Mouse (Mus musculus) stomach, embryonic 14.5 days (tissue): ENCODE measurements around the gene Ccdc65. TPM values are rescaled to one million over a fixed set of nuclear protein-coding genes. Genes with fewer than 3 reads are reported as not detected.

Experiments used
- ATAC-seq: fragments of 200-750 bp; cut with Nextera tagmentation; 2 replicates; pipeline ENCODE4 v1.8.0; 2017; ENCODE audit warnings: low read depth, moderate TSS enrichment; ENCODE audit not compliant: insufficient number of reproducible peaks, insufficient read depth, low FRiP score
- H3K27ac ChIP-seq: fragments of 300-500 bp; sonication (generic); 2 replicates; pipeline ENCODE4 v1.5.1; 2014; ENCODE audit warnings: mild to moderate bottlenecking, low read length, moderate library complexity, mixed read lengths
- H3K27me3 ChIP-seq: fragments of 300-500 bp; sonication (generic); 2 replicates; pipeline ENCODE4 v1.6.1; 2014; ENCODE audit warnings: low read length, control low read depth, mixed read lengths; ENCODE audit not compliant: control insufficient read depth, insufficient read depth
- H3K36me3 ChIP-seq: fragments of 300-500 bp; sonication (generic); 2 replicates; pipeline ENCODE4 v1.6.1; 2014; ENCODE audit warnings: mild to moderate bottlenecking, control low read depth, low read length, moderate library complexity, mixed read lengths; ENCODE audit not compliant: control insufficient read depth, insufficient read depth
- H3K4me1 ChIP-seq: fragments of 300-500 bp; sonication (generic); 2 replicates; pipeline ENCODE4 v1.6.1; 2014; ENCODE audit warnings: low read length, control low read depth, mixed read lengths; ENCODE audit not compliant: control insufficient read depth, insufficient read depth
- H3K4me2 ChIP-seq: fragments of 300-500 bp; sonication (generic); replicated peaks from 2 replicates; pipeline ENCODE4 v1.6.1; 2014; ENCODE audit warnings: low read depth, low read length, control low read depth
- H3K4me3 ChIP-seq: fragments of 300-500 bp; sonication (generic); 2 replicates; pipeline ENCODE4 v1.5.1; 2014; ENCODE audit warnings: low read depth, low read length, control low read depth
- H3K9ac ChIP-seq: fragments of 300-500 bp; sonication (generic); replicated peaks from 2 replicates; pipeline ENCODE4 v1.6.1; 2014; ENCODE audit warnings: low read depth, mild to moderate bottlenecking, control low read depth, low read length, moderate library complexity, mixed read lengths
- H3K9me3 ChIP-seq: fragments of 300-500 bp; sonication (generic); 2 replicates; pipeline ENCODE4 v1.6.1; 2016; ENCODE audit warnings: low read depth, low read length, control low read depth; ENCODE audit not compliant: control insufficient read depth
- WGBS: fragments of 180-500 bp; shearing (Covaris S2); extraction: QIAGEN DNeasy Blood & Tissue Kit; methylation state at CpG from one replicate; pipeline ENCODE4 v1.1.7; 2014; 5-methylcytosine and 5-hydroxymethylcytosine counted together
- polyA plus RNA-seq: library from polyadenylated mRNA; unstranded; fragments of >200 nt; fragmentation: Nextera tagmentation; extraction: Ambion mirVana; gene quantifications from 2 replicates; pipeline ENCODE4 v1.2.1, GENCODE M21; 2014

The Ccdc65 gene
- polyA plus RNA-seq, 1 experiment from 2014 or later, result 1.2 TPM

GRCm38 (mm10) chr15:98674994-98675545 lies 32.9 kb upstream of the Ccdc65 start:
- H3K9ac ChIP-seq, result no peak overlapping the region
- H3K9me3 ChIP-seq, result no peaks in the 10 kb centered on the region
- no peak overlapping the region for H3K4me3 ChIP-seq
- H3K36me3 ChIP-seq, result no peaks in the 10 kb centered on the region
- 0 out of 2 replicates have a peak, but pooled peaks cover 13% of the 10 kb centered on the region for H3K27me3 ChIP-seq
- H3K4me1 ChIP-seq, result peaks cover 9% of the 10 kb centered on the region; the same call in 1 of the 2 replicates
- 24% methylated on average over 11 of the region's 11 CpGs for WGBS
- H3K27ac ChIP-seq, result no peak overlapping the region
- ATAC-seq, result no peak
- no peak overlapping the region for H3K4me2 ChIP-seq

DNA sequence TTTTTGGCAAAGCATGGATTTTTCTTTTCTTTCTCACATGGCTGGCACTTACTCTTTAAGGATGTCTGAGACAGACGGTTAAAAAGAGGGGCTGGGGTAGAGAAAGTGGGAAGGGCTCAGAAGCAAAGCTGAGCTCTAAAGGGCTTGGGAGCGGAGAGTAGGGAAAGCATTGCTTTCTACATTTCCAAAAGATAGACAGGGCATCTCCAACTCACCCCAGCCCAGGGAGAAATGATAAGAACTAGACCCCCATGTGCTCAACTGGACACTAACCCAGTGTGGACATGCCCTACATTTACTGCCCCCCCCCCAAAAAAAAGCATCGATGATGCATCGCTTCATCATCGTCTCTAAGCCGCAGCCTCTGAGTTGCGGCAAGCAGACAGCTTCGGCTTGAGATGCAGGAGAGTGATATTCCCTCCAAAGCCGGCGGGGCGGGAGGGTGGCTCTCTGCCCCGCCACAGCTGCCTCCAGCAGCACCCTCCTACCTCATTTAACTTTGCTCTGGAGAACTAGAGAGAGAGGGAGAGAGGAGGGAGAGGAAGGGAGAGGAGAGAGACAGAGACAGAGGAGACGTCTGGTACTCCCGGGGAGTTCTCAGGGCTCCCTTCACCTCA lies 32.3 kb upstream of the Ccdc65 start:
- Histone ChIP-seq H3K9me3 (no peaks in the 10 kb centered on the region), H3K9ac (no peak overlapping the region), H3K4me2 (no peak overlapping the region), H3K27ac (no peak overlapping the region), H3K36me3 (no peaks in the 10 kb centered on the region), H3K27me3 (0 out of 2 replicates have a peak, but pooled peaks cover 13% of the 10 kb centered on the region), H3K4me1 (peaks cover 9% of the 10 kb centered on the region; the same call in 1 of the 2 replicates), H3K4me3 (no peak overlapping the region)
- no peak for ATAC-seq
- 7% methylated on average over 14 of the region's 14 CpGs for WGBS

GRCm38 (mm10) chr15:98676471-98676870 lies 31.5 kb upstream of the Ccdc65 start:
- Histone ChIP-seq H3K4me2 (peak overlapping the region; percentile 80), H3K36me3 (no peaks in the 10 kb centered on the region), H3K4me3 (peak overlapping the region; percentile 28; the same call in 1 of the 2 replicates), H3K9me3 (no peaks in the 10 kb centered on the region), H3K9ac (no peak overlapping the region), H3K4me1 (peaks cover 9% of the 10 kb centered on the region; the same call in 1 of the 2 replicates), H3K27ac (no peak overlapping the region), H3K27me3 (0 out of 2 replicates have a peak, but pooled peaks cover 13% of the 10 kb centered on the region)
- WGBS, result 3% methylated on average over 9 of the region's 9 CpGs
- no peak for ATAC-seq

- peak within 1 kb of the TSS; percentile 80 for H3K4me2 ChIP-seq
- 1% methylated on average over 37 of the region's 37 CpGs for WGBS
- ATAC-seq, result peak; percentile 96
- H3K4me1 ChIP-seq, result peaks cover 9% of the 10 kb centered on the region; the same call in 1 of the 2 replicates
- 0 out of 2 replicates have a peak, but pooled peaks cover 13% of the 10 kb centered on the region for H3K27me3 ChIP-seq
- no peaks in the 10 kb centered on the region for H3K9me3 ChIP-seq
- H3K9ac ChIP-seq, result no peak within 1 kb of the TSS
- H3K36me3 ChIP-seq, result no peaks in the 10 kb centered on the region
- H3K27ac ChIP-seq, result no peak within 1 kb of the TSS
- H3K4me3 ChIP-seq, result peak within 1 kb of the TSS; percentile 28
These were observed 30.9 kb upstream of the Ccdc65 start, which contains the start of gene Rnd1 for GRCm38 (mm10) chr15:98676940-98677728. TSS of gene Rnd1 (minus strand) at chr15:98677461.

DNA sequence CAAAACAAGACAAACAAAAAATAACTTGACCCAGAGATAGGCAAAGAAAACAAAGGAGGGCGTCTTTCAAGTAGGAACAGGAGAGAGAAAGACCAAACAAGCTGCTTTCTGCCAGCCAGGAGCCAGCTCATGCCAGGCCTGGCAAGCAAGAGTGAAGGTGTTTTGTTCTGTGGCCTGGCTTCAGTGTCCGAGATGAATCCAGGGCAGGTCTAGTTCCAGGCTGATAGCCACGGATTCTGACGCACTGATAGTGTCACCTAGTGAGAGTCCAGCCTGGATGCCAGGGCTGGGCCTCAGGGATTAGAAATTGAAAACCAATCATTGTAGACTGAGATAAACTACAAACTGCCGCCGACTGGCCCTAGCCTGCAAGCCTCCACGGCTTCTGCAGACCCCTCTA lies 30.0 kb upstream of the Ccdc65 start:
- Histone ChIP-seq H3K4me1 (peaks cover 9% of the 10 kb centered on the region; the same call in 1 of the 2 replicates), H3K4me2 (no peak overlapping the region), H3K4me3 (no peak overlapping the region), H3K9ac (no peak overlapping the region), H3K36me3 (no peaks in the 10 kb centered on the region), H3K27me3 (0 out of 2 replicates have a peak, but pooled peaks cover 13% of the 10 kb centered on the region), H3K27ac (no peak overlapping the region), H3K9me3 (no peaks in the 10 kb centered on the region)
- WGBS, result 59% methylated on average over 7 of the region's 7 CpGs
- no peak for ATAC-seq

DNA sequence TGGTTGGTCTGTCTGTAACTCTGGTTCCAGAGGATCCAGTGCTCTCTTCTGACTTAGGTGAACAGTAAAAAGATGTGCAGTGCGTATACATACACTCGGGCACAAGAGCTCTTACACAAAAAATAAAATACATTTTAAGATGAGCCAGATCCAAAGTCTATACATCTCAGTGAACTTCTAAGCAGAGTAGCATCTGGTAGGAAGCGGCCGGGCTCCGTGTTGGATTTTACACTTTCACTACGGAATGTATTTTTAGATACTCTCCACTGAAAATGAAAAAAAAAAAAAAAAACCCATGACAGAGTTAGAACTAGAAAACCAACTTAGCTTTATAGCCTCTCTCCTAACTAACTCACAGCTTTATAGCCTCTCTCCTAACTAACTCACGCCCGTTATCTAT lies 27.3 kb upstream of the Ccdc65 start:
- WGBS, result 83% methylated on average over 8 of the region's 8 CpGs
- 0 out of 2 replicates have a peak, but pooled peaks cover 7% of the 10 kb centered on the region for H3K27me3 ChIP-seq
- no peak for ATAC-seq

GRCm38 (mm10) chr15:98681633-98682032 lies 26.4 kb upstream of the Ccdc65 start:
- WGBS, result 72% methylated on average over 7 of the region's 7 CpGs
- H3K9ac ChIP-seq, result no peak overlapping the region
- no peak overlapping the region for H3K27ac ChIP-seq
- H3K4me1 ChIP-seq, result peaks cover 5% of the 10 kb centered on the region; the same call in 1 of the 2 replicates
- H3K4me2 ChIP-seq, result no peak overlapping the region
- H3K9me3 ChIP-seq, result no peaks in the 10 kb centered on the region
- H3K4me3 ChIP-seq, result no peak overlapping the region
- ATAC-seq, result no peak
- H3K36me3 ChIP-seq, result no peaks in the 10 kb centered on the region
- 0 out of 2 replicates have a peak, but pooled peaks cover 3% of the 10 kb centered on the region for H3K27me3 ChIP-seq

More for the DNA sequence above, 27.3 kb upstream of the Ccdc65 start:
- H3K9me3 ChIP-seq, result no peaks in the 10 kb centered on the region
- peaks cover 9% of the 10 kb centered on the region; the same call in 1 of the 2 replicates for H3K4me1 ChIP-seq
- no peak overlapping the region for H3K4me2 ChIP-seq
- H3K36me3 ChIP-seq, result no peaks in the 10 kb centered on the region
- no peak overlapping the region for H3K4me3 ChIP-seq
- H3K9ac ChIP-seq, result no peak overlapping the region
- H3K27ac ChIP-seq, result no peak overlapping the region

DNA sequence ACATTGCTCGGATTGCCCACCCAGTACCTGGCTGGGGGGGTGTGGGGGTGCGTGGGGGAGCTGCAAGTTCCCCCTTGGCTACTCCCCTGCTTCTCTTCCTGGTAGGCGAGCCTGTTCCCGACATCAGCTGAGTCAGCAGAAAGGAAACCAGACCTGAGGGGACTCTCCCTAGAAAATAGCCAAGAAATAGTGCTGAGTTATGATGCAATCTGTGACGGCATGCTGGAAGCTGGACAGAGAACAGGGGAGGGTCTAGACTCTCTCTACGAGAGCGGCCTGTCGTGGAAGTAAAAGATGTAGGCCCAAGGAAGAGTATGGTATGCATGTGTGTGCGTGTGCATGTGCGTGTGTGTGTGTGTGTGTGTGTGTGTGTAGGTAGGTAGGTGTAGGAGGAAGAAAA lies 24.8 kb upstream of the Ccdc65 start:
- Histone ChIP-seq H3K27me3 (no peaks in the 10 kb centered on the region), H3K4me1 (no peaks in the 10 kb centered on the region), H3K36me3 (no peaks in the 10 kb centered on the region), H3K9ac (no peak overlapping the region), H3K4me2 (no peak overlapping the region), H3K9me3 (no peaks in the 10 kb centered on the region), H3K4me3 (no peak overlapping the region), H3K27ac (no peak overlapping the region)
- no peak for ATAC-seq
- WGBS, result 56% methylated on average over 10 of the region's 10 CpGs
